Mouse (Mus musculus) ES-E14 (cell line): ENCODE results near the gene Rlbp1. TPM values are rescaled to one million over a fixed set of nuclear protein-coding genes. Genes with fewer than 3 reads are reported as not detected.
A peak's percentile ranks its signal among the peaks of the same experiment; 100 is the strongest.

Experiments used
- DNase-seq: peaks from one replicate; pipeline ENCODE4 v3.0.0-alpha.2; 2013; ENCODE audit warnings: low read depth, low spot score
- H3K27ac ChIP-seq: 2 replicates; pipeline ENCODE4 v1.5.1; 2012; ENCODE audit warnings: low read depth, mild to moderate bottlenecking, low read length, moderate library complexity, mixed read lengths; ENCODE audit not compliant: poor library complexity, insufficient read depth, severe bottlenecking
- H3K36me3 ChIP-seq: 2 replicates; pipeline ENCODE4 v1.6.1; 2012; ENCODE audit warnings: mild to moderate bottlenecking, low read length, moderate library complexity, mixed read lengths; ENCODE audit not compliant: control insufficient read depth, poor library complexity, insufficient read depth, severe bottlenecking
- H3K4me1 ChIP-seq, 2 experiments: fragments of 150-350 bp in 1 of 2; sonication (generic) in 1 of 2; 2 replicates each; pipeline ENCODE4 v1.6.1; 2012; ENCODE audit warnings: low read length in 2 of 2, mild to moderate bottlenecking in 1 of 2, mixed read lengths in 1 of 2; ENCODE audit not compliant: control insufficient read depth in 2 of 2, insufficient read depth in 2 of 2, poor library complexity in 1 of 2
- H3K4me3 ChIP-seq, 2 experiments: fragments of 150-350 bp in 1 of 2; sonication (generic) in 1 of 2; 2 replicates each; pipeline ENCODE4 v1.5.1; 2012; ENCODE audit warnings: low read length in 2 of 2, low read depth in 1 of 2, mild to moderate bottlenecking in 1 of 2, mixed read lengths in 1 of 2; ENCODE audit not compliant: insufficient read depth in 1 of 2, poor library complexity in 1 of 2, severe bottlenecking in 1 of 2
- H3K9ac ChIP-seq: 2 replicates; pipeline ENCODE4 v1.6.1; 2012; ENCODE audit warnings: low read depth, mild to moderate bottlenecking, low read length, mixed read lengths; ENCODE audit not compliant: poor library complexity, insufficient read depth, severe bottlenecking
- H3K9me3 ChIP-seq: fragments of 150-350 bp; sonication (generic); 2 replicates; pipeline ENCODE4 v1.6.1; 2012; ENCODE audit warnings: low read depth, mild to moderate bottlenecking, low read length; ENCODE audit not compliant: control insufficient read depth, insufficient read depth
- CHD2 ChIP-seq: IDR thresholded peaks from 2 replicates; pipeline ENCODE4 v1.6.1; 2014; ENCODE audit warnings: mild to moderate bottlenecking, low read depth, low read length, inconsistent platforms
- HCFC1 ChIP-seq: IDR thresholded peaks from 2 replicates; pipeline ENCODE4 v1.6.1; 2012; ENCODE audit warnings: low read length, inconsistent platforms, borderline replicate concordance; ENCODE audit not compliant: insufficient read depth
- MAFK ChIP-seq: IDR thresholded peaks from 2 replicates; pipeline ENCODE4 v1.6.1; 2014; ENCODE audit warnings: mild to moderate bottlenecking, low read depth, low read length, inconsistent platforms; ENCODE audit not compliant: insufficient read depth
- ZC3H11A ChIP-seq: IDR thresholded peaks from 2 replicates; pipeline ENCODE4 v1.6.1; 2012; ENCODE audit warnings: low read depth, mild to moderate bottlenecking, inconsistent platforms, low read length, borderline replicate concordance
- ZNF384 ChIP-seq: IDR thresholded peaks from 2 replicates; pipeline ENCODE4 v1.6.1; 2012; ENCODE audit warnings: low read depth, low read length, inconsistent platforms
- in situ Hi-C, 2 experiments: fragments of 600-800 bp; cut with MboI; formaldehyde crosslinking; loops; one replicate each; pipeline ENCODE4 v1.15.1; 2025; ENCODE audit warnings: low sequenced_read_pairs in 2 of 2, inconsistent platforms in 1 of 2; ENCODE audit not compliant: unreplicated experiment in 2 of 2
- total RNA-seq: library from RNA; depleted of rRNA; stranded (reverse); fragments of 300-350 nt; gene quantifications from 2 replicates; pipeline ENCODE4 v1.2.3, GENCODE M21; 2012

Gene Rlbp1
- total RNA-seq, 1 experiment: 5.9 TPM

DNA sequence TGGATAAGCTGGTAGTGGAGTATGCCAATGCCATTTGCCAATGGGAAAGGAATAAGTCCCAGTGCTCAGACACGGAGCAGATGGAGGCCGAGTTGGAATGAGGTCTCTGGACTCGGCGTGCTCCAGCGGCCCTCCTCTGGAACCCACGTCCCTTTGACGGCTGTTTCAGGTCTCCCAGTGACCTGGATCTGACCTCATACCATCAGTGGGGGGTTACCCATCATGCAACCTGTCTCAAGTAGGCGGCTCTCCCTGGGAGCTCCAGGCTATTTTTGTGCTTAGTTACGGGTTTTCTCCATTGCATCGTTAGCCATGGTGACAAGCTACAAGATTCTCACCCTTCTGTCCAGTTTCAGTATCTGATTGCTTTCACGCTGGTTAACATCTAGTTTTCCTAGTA lies 26.8 kb downstream of the Rlbp1 start:
- Histone ChIP-seq H3K4me1 (peaks cover 0 to 4% of the 10 kb centered on the region in 2 experiments; a peak in 1 of 4 replicates), H3K36me3 (peaks cover 10% of the 10 kb centered on the region), H3K4me3 (no peak overlapping the region), H3K27ac (no peak overlapping the region), H3K9me3 (no peaks in the 10 kb centered on the region), H3K9ac (no peak overlapping the region)
- in situ Hi-C loops: loop anchor here (25.0 kb wide), 2 partner anchors 223 to 423 kb away; partner anchors contain the start of genes Hapln3 (in 2 of the 2) and Mfge8 (in 2 of the 2)
- no peak for DNase-seq
- no peak for TF ChIP-seq HCFC1
- TF ChIP-seq ZC3H11A: no peak
- no peak for TF ChIP-seq CHD2
- TF ChIP-seq ZNF384: no peak
- TF ChIP-seq MAFK: no peak

DNA sequence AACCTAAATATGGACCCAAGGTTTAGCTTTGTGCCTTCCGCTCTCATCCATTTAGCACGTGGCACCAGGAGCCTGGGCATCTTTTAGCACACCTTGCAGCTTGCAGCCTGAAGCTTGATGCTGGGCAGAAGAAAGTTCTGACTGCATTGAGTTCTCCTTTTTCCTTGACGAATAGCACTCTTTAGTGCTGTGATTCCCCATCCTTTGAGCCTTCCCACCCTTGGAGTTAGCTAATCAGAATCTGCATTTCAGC lies 27.7 kb downstream of the Rlbp1 start:
- in situ Hi-C loops: loop anchor here (25.0 kb wide), 2 partner anchors 222 to 422 kb away; partner anchors contain the start of genes Hapln3 (in 2 of the 2) and Mfge8 (in 2 of the 2)
- Histone ChIP-seq H3K4me1 (0 out of 4 replicates have a peak, but pooled peaks cover 0 to 4% of the 10 kb centered on the region in 2 experiments), H3K9ac (no peak overlapping the region), H3K27ac (no peak overlapping the region), H3K9me3 (no peaks in the 10 kb centered on the region), H3K36me3 (peaks cover 13% of the 10 kb centered on the region), H3K4me3 (no peak overlapping the region)
- DNase-seq: no peak
- no peak for TF ChIP-seq ZNF384
- TF ChIP-seq MAFK: no peak
- no peak for TF ChIP-seq HCFC1
- TF ChIP-seq CHD2: no peak
- TF ChIP-seq ZC3H11A: no peak

DNA sequence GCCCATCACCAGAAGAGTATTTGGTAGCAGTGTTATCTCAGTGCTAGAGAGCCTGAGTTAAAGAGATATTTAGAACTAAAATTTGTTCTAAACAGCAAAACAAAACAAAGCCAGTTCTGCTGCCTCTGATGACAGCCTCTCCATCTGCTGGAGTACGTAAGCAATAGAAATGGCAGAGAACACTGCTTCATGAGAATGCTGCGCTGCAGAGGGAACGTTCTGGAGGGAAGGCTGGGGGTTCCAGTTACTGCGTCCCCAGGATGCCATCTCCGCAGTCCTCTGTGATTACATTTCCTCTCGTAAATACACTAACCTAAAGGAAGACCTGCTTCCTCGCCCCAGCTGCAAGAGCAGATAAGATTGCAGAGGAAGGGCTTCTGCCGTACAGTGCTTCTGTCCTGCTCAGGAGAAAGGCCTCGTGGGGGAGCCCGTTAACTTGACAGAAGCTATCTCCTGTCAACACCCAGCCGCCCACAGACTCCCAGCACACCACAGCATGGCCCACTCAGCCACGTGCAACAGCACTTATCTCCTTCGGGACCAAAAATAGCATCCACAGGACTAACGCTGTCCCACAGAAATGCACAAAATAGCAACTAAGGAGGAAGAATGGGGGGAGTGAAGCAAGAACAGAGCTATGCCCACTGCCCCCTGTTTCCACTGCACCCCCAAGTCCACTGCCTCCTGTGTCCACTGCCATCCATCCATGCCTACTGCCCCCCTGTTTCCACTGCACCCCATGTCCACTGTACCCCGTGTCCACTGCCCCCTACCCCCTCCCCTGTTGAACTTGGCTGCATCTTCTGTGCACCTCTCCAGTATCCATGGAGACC lies 28.3 kb downstream of the Rlbp1 start:
- Histone ChIP-seq H3K4me3 (no peak overlapping the region), H3K27ac (no peak overlapping the region), H3K9me3 (no peaks in the 10 kb centered on the region), H3K4me1 (0 out of 4 replicates have a peak, but pooled peaks cover 0 to 4% of the 10 kb centered on the region in 2 experiments), H3K36me3 (peaks cover 13% of the 10 kb centered on the region), H3K9ac (no peak overlapping the region)
- TF ChIP-seq MAFK (no peak), CHD2 (no peak), HCFC1 (no peak), ZC3H11A (no peak), ZNF384 (no peak)
- DNase-seq: no peak
- in situ Hi-C loops: loop anchor here (25.0 kb wide), 2 partner anchors 221 to 421 kb away; partner anchors contain the start of genes Hapln3 (in 2 of the 2) and Mfge8 (in 2 of the 2)

- in situ Hi-C loops: loop anchor here (25.0 kb wide), 2 partner anchors 213 to 413 kb away; partner anchors contain the start of genes Hapln3 (in 2 of the 2) and Mfge8 (in 2 of the 2)
- H3K36me3 ChIP-seq: peaks cover 19% of the 10 kb centered on the region; the same call in 1 of the 2 replicates
- peak; percentile 66 for DNase-seq
- no peak overlapping the region for H3K27ac ChIP-seq
- H3K9ac ChIP-seq: no peak overlapping the region
- TF ChIP-seq ZC3H11A: peak; percentile 85
- no peak for TF ChIP-seq MAFK
- TF ChIP-seq HCFC1: no peak
- H3K4me1 ChIP-seq: peaks cover 0 to 5% of the 10 kb centered on the region in 2 experiments; a peak in 1 of 4 replicates
- no peaks in the 10 kb centered on the region for H3K9me3 ChIP-seq
- no peak overlapping the region for H3K4me3 ChIP-seq
These were observed 37.0 kb downstream of the Rlbp1 start for GRCm38 (mm10) chr7:79349738-79350386.
